Mouse (Mus musculus) B cell, adult (primary cell): Measurements from ENCODE around the gene Fam53b. TPM values are rescaled to one million over a fixed set of nuclear protein-coding genes. Genes with fewer than 3 reads are reported as not detected.

ENCODE experiments used
- total RNA-seq: library from RNA; stranded (reverse); gene quantifications from 4 replicates; pipeline ENCODE4 v1.2.4, GENCODE M21; 2023; ENCODE audit not compliant: inconsistent age

The Fam53b gene
- total RNA-seq, result 76.7 to 85.7 TPM (median 82.7 TPM) in 4 replicates

DNA sequence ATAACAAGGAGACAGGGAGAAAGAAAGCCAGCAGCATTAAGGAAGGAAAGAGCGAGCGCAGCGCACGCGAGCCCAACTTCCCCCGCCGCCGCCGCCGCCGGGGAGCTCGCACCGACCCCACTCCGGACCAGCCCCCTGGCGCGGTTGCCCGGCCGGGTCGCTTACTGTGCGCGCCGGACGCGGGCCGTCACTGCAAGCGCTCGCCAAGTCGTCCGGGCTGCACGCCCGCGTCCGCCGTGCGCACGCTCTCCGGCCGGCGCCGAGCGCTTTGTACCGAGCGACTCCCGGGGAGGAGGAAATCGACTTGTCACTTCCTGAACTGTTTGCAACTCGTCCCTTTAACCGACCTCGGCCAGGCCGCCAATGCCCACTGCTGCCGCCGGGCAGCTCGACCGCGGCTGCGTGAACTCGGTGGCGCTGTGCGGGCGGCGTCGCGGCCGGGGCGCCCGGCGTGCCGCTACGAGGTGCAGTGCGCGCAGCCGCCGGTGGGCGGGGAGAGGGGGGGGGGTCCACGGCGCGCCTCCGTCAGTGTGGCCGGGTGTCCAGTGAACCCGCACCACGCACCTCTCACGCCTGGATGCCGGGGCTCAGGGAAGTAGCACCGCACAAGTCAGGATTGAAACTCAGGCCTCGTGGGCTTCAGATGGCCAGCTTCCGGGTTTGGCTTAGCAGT lies at the start of gene Fam53b:
TSS of gene Fam53b (minus strand) at position 471 of the 673 bp plus-strand sequence.

DNA sequence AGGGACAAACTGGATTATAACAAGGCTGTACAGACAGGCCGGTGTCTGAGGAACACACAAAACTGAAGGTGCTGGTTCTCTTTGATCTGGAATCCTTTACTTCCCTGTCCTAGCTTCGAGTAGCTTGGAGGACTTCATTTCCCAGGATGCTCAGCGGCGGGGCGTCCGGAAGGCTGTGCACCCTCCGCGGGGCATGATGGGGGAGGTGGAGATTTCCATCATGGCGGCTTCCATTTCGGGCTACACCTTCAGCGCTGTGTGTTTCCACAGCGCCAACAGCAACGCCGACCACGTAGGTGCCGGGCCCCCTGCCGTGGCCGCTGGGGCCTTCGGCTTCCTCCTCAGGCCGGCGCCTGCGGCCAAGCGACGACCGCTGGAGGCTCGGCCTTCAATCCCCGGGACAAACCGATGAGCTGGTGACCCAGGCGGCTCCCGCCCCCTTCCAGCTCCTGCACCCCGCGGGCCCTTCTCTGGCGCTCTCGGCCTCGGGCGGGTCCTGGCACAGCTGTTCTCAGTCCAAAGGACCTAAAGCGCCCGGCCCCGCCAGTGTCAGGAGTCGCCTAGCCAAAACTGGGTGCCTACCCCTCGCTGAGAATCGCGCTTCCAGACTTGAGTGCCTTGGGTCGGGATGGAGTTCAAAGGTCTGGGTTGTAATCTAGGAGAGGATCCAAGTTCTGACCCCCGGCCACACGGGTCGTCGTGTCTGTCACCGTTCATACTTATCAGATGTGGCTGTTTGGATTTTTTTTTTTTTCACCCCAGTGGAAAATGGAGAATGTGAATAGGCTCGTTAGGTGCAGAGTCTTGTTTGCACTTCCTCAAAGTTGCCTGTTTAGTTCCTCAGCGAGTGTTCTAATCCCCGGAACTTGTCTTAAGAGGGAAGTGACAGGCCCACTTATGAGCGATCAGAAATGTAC lies 45.6 kb upstream of the Fam53b start, which contains the start of gene Abraxas2:
TSS of gene Abraxas2 (plus strand) at position 184 of the 917 bp plus-strand sequence.

DNA sequence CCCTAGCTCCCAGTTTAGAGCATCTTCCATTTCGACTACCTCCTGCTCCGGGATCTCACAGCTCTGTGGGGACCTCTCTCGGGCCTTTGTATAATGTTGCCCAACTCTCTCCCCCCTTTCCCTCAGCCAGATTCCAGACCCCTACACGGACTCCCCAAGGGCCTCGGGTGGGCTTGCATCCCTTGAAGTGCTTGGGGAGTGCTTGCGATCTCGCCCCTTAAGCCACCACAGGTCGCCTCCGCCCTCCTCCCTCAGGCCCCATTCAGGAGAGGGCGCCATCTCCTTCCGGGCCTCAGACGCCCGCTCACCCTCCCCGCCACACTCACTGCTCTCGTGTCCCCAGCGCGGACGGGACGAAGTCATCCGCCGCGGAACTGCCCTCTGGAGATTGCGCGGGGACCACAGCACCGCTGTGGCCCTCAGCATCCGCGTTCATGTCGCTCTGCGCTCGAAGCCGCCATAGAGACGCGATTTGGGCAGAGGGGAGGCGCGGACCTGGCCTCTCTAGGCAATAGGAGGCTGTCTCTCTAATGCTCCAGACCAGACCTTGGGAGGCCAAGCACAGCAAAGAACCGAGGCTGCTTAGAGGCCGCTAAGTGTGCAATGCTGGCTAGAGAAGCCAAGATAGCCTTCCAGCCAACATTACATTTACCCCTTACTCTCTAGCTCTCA lies 38.6 kb upstream of the Fam53b start, which contains the start of gene Eef1akmt2:
TSS of gene Eef1akmt2 (minus strand) at position 501 of the 672 bp plus-strand sequence.

Other genes starting within 250 kb of the Fam53b start
- 84.5 to 100.0 TPM (median 91.8 TPM) in 4 replicates for gene Oat, start 237.5 kb downstream of the Fam53b start, total RNA-seq
- not detected in 4 replicates for gene Nkx1-2, start 214.2 kb downstream of the Fam53b start, total RNA-seq
- 2.8 to 6.0 TPM (median 3.7 TPM) in 4 replicates for gene Lhpp, start 203.2 kb downstream of the Fam53b start, total RNA-seq
- 28.6 to 31.3 TPM (median 29.7 TPM) in 4 replicates for gene Eef1akmt2, start 38.8 kb upstream of the Fam53b start, total RNA-seq
- gene Abraxas2, start 45.3 kb upstream of the Fam53b start, total RNA-seq, result 43.1 to 48.7 TPM (median 46.2 TPM) in 4 replicates
- gene Zranb1, start 117.3 kb upstream of the Fam53b start, total RNA-seq, result 33.9 to 39.6 TPM (median 36.7 TPM) in 4 replicates